Mouse (Mus musculus): ENCODE measurements around the gene Plppr2.

- no peak for TF ChIP-seq POLR2A (IDR thresholded peaks at IDR 0.05; ENCODE audit: borderline replicate concordance, extremely low read depth, insufficient read depth, insufficient read length, poor library complexity, severe bottlenecking)
- TF ChIP-seq CTCF (IDR thresholded peaks at IDR 0.05; ENCODE audit: borderline replicate concordance, extremely low read depth, insufficient read depth, insufficient read length), result no peak
Observed at GRCm38 (mm10) chr9:21935466-21936131, 1.2 kb upstream of the Plppr2 start.

All from brain, embryonic 14.5 days (tissue).